Mouse (Mus musculus) C2C12 (cell line): Measurements from ENCODE around the gene Osbpl3.

ENCODE experiments used
- CTCF ChIP-seq: IDR thresholded peaks from one replicate; pipeline ENCODE4 v1.5.1; 2011; ENCODE audit not compliant: control insufficient read depth, insufficient read depth, insufficient read length
- MAX ChIP-seq: IDR thresholded peaks from one replicate; pipeline ENCODE4 v1.6.1; 2011; ENCODE audit warnings: mild to moderate bottlenecking, control low read depth
- MYOD1 ChIP-seq: IDR thresholded peaks from one replicate; pipeline ENCODE4 v1.6.1; 2011; ENCODE audit warnings: low read depth; ENCODE audit not compliant: control insufficient read depth, insufficient read length
- MYOG ChIP-seq: IDR thresholded peaks from one replicate; pipeline ENCODE4 v1.6.1; 2011; ENCODE audit not compliant: control insufficient read depth, insufficient read length; ENCODE audit errors: extremely low read depth
- USF1 ChIP-seq: IDR thresholded peaks from one replicate; pipeline ENCODE4 v1.6.1; 2011; ENCODE audit warnings: low read depth, mild to moderate bottlenecking, control low read depth, moderate library complexity

DNA sequence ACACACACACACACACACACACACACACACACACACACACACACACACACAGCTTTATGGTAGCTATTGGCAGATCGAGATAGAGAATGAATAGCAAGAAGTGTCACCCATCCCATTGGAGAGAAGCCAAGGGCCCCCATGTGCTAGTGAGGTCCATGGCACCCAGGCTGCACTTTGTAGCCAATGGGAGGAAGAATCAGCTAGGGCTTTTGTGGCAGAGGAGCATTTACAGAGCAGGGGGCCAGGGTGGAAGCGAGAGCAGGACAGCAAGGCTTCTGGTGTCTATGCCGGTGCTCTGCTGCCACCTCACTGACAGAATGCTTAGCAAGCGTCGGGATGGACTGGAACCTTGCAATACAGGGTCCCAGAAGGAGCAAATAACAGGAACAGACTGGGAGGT lies 200.6 kb downstream of the Osbpl3 start:
- TF ChIP-seq CTCF (no peak), MAX (no peak), MYOG (no peak), USF1 (no peak), MYOD1 (no peak)
